Mouse (Mus musculus) kidney, embryonic 16.5 days (tissue): ENCODE data around the gene Nubpl. TPM values are rescaled to one million over a fixed set of nuclear protein-coding genes. Genes with fewer than 3 reads are reported as not detected.

Experiments used
- ATAC-seq: fragments of 200-750 bp; cut with Nextera tagmentation; 2 replicates; pipeline ENCODE4 v1.8.0; 2017; ENCODE audit warnings: moderate TSS enrichment; ENCODE audit not compliant: low FRiP score, low TSS enrichment
- H3K27ac ChIP-seq: fragments of 300-500 bp; sonication (generic); 2 replicates; pipeline ENCODE4 v1.5.1; 2014; ENCODE audit warnings: low read length
- H3K27me3 ChIP-seq: fragments of 300-500 bp; sonication (generic); 2 replicates; pipeline ENCODE4 v1.6.1; 2014; ENCODE audit warnings: low read length, control low read depth, mixed read lengths; ENCODE audit not compliant: insufficient read depth
- H3K36me3 ChIP-seq: fragments of 300-500 bp; sonication (generic); 2 replicates; pipeline ENCODE4 v1.6.1; 2014; ENCODE audit warnings: low read length, control low read depth, mixed read lengths; ENCODE audit not compliant: insufficient read depth
- H3K4me1 ChIP-seq: fragments of 300-500 bp; sonication (generic); 2 replicates; pipeline ENCODE4 v1.6.1; 2014; ENCODE audit warnings: low read length, control low read depth, mixed read lengths; ENCODE audit not compliant: insufficient read depth
- H3K4me2 ChIP-seq: fragments of 300-500 bp; sonication (generic); replicated peaks from 2 replicates; pipeline ENCODE4 v1.6.1; 2014; ENCODE audit warnings: low read depth, low read length
- H3K4me3 ChIP-seq: fragments of 300-500 bp; sonication (generic); 2 replicates; pipeline ENCODE4 v1.5.1; 2014; ENCODE audit warnings: mild to moderate bottlenecking, low read length
- H3K9ac ChIP-seq: fragments of 300-500 bp; sonication (generic); replicated peaks from 2 replicates; pipeline ENCODE4 v1.6.1; 2014; ENCODE audit warnings: low read length
- H3K9me3 ChIP-seq: fragments of 300-500 bp; sonication (generic); 2 replicates; pipeline ENCODE4 v1.6.1; 2016; ENCODE audit warnings: low read length, control low read depth
- WGBS: fragments of 180-500 bp; shearing (Covaris S2); extraction: QIAGEN DNeasy Blood & Tissue Kit; methylation state at CpG from one replicate; pipeline ENCODE4 v1.1.7; 2014; 5-methylcytosine and 5-hydroxymethylcytosine counted together
- polyA plus RNA-seq: library from polyadenylated mRNA; unstranded; fragments of >200 nt; fragmentation: Nextera tagmentation; extraction: Ambion mirVana; gene quantifications from 2 replicates; pipeline ENCODE4 v1.2.1, GENCODE M21; 2015

The Nubpl gene
- polyA plus RNA-seq, 1 experiment from 2014 or later = 16.8 TPM

DNA sequence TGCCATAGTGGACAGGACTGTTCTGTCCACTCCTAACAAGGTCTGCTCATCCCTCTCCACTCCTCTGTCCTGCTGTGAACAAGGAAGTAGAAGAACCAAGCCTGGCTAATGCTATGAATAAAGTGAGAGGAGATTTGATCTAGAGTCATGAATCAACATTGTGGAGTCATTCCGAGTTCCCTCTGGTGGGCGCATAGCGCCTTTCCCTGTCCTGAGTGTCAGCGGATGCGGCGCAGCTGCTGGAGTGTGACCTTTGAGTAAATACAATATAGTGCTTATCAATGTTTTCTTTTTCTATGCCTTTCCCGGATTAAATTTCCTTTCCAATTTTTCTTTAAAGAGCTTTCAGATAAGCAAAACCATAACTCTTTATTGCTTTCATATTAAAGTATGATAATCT is 208.8 kb downstream of the Nubpl start:
- 64% methylated on average over 7 of the region's 7 CpGs for WGBS
- Histone ChIP-seq H3K4me1 (no peaks in the 10 kb centered on the region), H3K36me3 (no peaks in the 10 kb centered on the region), H3K4me2 (no peak overlapping the region), H3K27me3 (no peaks in the 10 kb centered on the region), H3K9me3 (no peaks in the 10 kb centered on the region), H3K9ac (no peak overlapping the region), H3K4me3 (no peak overlapping the region), H3K27ac (no peak overlapping the region)
- no peak for ATAC-seq

DNA sequence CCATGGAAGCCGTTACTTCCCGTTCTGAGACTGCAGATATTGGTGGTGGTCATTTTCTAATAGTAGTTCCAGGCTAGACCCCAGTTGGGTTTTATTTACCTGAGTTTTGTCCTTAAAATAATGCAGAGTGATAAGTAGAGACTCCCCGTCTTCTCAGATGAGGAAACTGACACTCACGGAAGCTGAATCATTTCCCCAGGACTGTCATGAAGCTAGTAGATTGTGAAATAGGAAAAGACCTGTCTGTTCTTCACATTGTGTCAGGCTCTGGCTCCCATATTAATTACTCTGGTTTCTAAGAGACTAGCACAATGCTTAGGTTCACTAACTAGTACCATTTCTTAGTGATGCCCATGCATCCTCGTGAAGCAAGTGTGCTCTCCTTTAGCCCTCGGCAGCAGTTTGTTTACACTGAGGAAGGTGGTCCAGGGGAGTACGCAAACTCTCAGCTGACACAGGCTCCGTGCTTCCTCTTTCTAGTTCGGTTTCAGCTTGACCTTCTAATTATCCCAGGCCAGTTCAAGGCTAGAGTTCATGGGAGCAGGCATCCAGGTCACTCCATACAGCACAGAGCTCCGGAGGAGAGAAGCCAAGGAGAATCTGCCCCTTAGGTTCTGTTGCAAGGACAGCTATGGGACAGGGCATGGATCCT is 209.9 kb downstream of the Nubpl start:
- Histone ChIP-seq H3K4me1 (no peaks in the 10 kb centered on the region), H3K36me3 (no peaks in the 10 kb centered on the region), H3K27ac (no peak overlapping the region), H3K4me3 (no peak overlapping the region), H3K4me2 (no peak overlapping the region), H3K9ac (no peak overlapping the region), H3K9me3 (peaks cover under 1% of the 10 kb centered on the region), H3K27me3 (no peaks in the 10 kb centered on the region)
- ATAC-seq = no peak
- WGBS = 57% methylated on average over 10 of the region's 10 CpGs

DNA sequence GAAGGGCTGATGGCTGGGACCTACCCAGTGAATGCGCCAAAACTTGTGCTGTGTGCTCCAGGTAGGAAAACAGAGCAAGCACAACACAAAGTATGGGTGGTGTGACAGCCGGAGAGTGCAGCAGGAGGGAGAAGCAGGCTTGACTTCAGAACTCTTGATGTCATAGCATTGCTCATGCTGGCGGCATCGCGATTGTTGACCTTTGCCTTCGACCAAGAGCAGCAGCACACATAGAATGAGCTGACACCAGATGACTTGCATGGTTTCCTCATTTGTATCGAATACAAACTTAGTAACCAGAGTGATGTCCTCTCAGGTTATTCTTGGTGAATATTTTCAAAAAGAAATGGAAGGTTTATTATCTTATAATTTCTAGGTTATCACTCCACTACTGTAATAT is 211.1 kb downstream of the Nubpl start:
- H3K4me2 ChIP-seq = no peak overlapping the region
- no peak overlapping the region for H3K9ac ChIP-seq
- H3K4me3 ChIP-seq = no peak overlapping the region
- peaks cover 11% of the 10 kb centered on the region for H3K9me3 ChIP-seq
- ATAC-seq = no peak
- 87% methylated on average over 7 of the region's 7 CpGs for WGBS
- no peaks in the 10 kb centered on the region for H3K4me1 ChIP-seq
- no peaks in the 10 kb centered on the region for H3K27me3 ChIP-seq
- H3K27ac ChIP-seq = no peak overlapping the region
- H3K36me3 ChIP-seq = no peaks in the 10 kb centered on the region

DNA sequence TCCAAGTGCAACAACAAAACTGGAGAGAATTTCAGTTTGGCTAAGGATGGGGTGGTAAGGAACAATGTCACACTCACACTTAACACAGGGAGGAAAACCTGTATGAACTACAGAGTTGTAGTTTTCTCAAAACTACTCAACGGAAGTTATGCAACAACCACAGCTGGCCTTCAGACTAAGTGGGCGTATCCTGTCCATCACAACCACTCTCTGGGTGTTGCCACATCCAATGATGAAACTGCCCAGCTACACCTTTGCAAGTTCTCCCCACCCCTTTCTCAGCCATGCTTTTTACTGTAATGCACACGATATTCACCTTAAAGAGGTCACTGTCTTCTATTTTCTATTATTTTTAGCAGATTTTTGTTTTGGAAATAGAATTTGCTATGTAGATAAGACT is 217.3 kb downstream of the Nubpl start:
- no peak overlapping the region for H3K9ac ChIP-seq
- no peaks in the 10 kb centered on the region for H3K27me3 ChIP-seq
- H3K4me2 ChIP-seq = no peak overlapping the region
- WGBS = 93% methylated on average over 3 of the region's 3 CpGs
- H3K27ac ChIP-seq = no peak overlapping the region
- ATAC-seq = no peak
- H3K4me1 ChIP-seq = 0 out of 2 replicates have a peak, but pooled peaks cover 2% of the 10 kb centered on the region
- H3K9me3 ChIP-seq = peaks cover 11% of the 10 kb centered on the region
- H3K36me3 ChIP-seq = no peaks in the 10 kb centered on the region
- H3K4me3 ChIP-seq = no peak overlapping the region

DNA sequence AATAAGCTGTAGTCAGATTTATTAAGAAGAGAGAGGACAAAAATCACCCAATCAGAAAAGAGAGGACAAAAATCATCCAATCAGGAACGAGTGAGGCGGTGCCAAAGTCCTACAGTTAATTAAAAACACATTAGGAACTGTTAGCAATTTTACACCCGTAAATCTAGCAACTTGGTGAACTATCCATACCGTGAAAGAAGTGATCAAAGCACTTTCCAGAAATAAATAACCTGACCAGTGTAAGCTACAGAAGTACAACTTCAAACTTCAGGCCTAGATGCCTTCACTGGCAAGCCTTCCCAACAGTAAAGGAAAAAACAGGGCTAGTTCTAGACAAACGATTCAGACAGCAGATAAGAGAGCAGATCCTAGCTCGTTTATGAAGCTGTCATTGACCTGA is 220.1 kb downstream of the Nubpl start:
- H3K4me1 ChIP-seq = 0 out of 2 replicates have a peak, but pooled peaks cover 2% of the 10 kb centered on the region
- no peak overlapping the region for H3K27ac ChIP-seq
- no peaks in the 10 kb centered on the region for H3K27me3 ChIP-seq
- WGBS = 49% methylated on average over 6 of the region's 6 CpGs
- no peak overlapping the region for H3K4me3 ChIP-seq
- no peaks in the 10 kb centered on the region for H3K36me3 ChIP-seq
- no peak overlapping the region for H3K4me2 ChIP-seq
- no peak for ATAC-seq
- H3K9ac ChIP-seq = no peak overlapping the region
- H3K9me3 ChIP-seq = peaks cover 8% of the 10 kb centered on the region

DNA sequence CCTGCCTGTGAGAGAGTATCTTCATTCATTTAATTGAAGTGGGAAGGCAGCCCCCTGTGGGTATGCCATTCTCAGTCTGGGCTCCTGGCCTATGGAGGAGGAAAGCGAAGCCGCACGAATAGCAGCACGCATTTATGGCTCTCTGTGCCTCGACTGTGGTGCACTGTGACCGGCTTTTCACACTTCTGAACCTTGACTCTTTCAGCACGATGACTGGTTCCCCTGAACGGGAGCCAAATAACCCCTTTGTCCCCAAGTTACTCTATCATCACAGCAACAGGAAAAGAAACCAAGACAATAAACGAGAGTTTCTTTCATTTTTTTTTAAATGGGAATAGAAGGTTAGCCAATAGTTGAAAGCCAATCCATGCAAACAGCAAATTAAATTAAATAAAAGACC is 220.9 kb downstream of the Nubpl start:
- Histone ChIP-seq H3K36me3 (no peaks in the 10 kb centered on the region), H3K9me3 (no peaks in the 10 kb centered on the region), H3K27ac (no peak overlapping the region), H3K4me2 (no peak overlapping the region), H3K4me3 (no peak overlapping the region), H3K4me1 (0 out of 2 replicates have a peak, but pooled peaks cover 2% of the 10 kb centered on the region), H3K27me3 (no peaks in the 10 kb centered on the region), H3K9ac (no peak overlapping the region)
- 54% methylated on average over 9 of the region's 9 CpGs for WGBS
- no peak for ATAC-seq

DNA sequence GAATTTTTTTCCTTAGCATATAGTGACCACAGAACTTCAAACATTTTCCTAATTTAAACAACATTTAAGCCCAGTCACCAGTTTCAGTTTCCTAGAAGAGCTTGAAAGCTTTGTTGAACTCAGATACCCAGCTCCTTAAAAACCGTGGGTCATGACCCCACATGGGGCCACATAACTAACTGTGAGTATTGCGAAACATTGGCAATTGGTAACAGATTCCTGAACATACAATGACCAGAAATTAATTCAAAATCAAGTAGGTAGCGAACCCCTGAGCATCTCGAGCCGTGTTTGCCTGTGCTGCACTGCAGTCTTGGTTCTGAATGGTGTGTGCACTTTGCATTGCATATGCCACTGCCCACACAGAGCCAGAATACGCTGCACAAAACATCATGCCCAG is 221.6 kb downstream of the Nubpl start:
- H3K9ac ChIP-seq = no peak overlapping the region

DNA sequence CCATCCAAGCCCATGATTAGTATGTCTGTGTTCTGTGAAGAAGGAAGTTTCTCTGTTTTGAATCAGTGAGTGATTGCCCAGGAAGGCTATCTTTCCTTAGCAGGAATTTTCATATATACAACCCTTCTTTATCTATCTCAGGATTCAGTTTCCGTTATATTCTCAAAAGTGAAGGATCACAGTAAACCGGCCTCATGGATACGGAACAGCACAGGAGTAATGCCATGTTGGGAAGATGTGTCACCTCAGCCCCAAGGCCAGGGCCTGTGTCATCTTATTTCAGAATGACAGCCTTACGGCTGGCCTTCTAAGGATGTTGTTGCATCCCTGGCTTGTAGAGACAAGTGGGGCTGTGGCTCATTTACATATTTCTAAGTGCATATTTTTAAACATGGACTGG is 231.0 kb downstream of the Nubpl start:
- H3K9ac ChIP-seq = no peak overlapping the region
- H3K4me2 ChIP-seq = no peak overlapping the region
- WGBS = 92% methylated on average over 4 of the region's 4 CpGs
- H3K4me1 ChIP-seq = 0 out of 2 replicates have a peak, but pooled peaks cover 3% of the 10 kb centered on the region
- H3K9me3 ChIP-seq = no peaks in the 10 kb centered on the region
- no peaks in the 10 kb centered on the region for H3K27me3 ChIP-seq
- no peaks in the 10 kb centered on the region for H3K36me3 ChIP-seq
- ATAC-seq = no peak
- H3K4me3 ChIP-seq = no peak overlapping the region
- no peak overlapping the region for H3K27ac ChIP-seq

More for the DNA sequence above, 221.6 kb downstream of the Nubpl start:
- ATAC-seq = no peak
- H3K4me3 ChIP-seq = no peak overlapping the region
- no peaks in the 10 kb centered on the region for H3K9me3 ChIP-seq
- no peaks in the 10 kb centered on the region for H3K36me3 ChIP-seq
- H3K27ac ChIP-seq = no peak overlapping the region
- WGBS = 89% methylated on average over 6 of the region's 6 CpGs
- H3K4me1 ChIP-seq = 0 out of 2 replicates have a peak, but pooled peaks cover 2% of the 10 kb centered on the region
- no peak overlapping the region for H3K4me2 ChIP-seq
- H3K27me3 ChIP-seq = no peaks in the 10 kb centered on the region

DNA sequence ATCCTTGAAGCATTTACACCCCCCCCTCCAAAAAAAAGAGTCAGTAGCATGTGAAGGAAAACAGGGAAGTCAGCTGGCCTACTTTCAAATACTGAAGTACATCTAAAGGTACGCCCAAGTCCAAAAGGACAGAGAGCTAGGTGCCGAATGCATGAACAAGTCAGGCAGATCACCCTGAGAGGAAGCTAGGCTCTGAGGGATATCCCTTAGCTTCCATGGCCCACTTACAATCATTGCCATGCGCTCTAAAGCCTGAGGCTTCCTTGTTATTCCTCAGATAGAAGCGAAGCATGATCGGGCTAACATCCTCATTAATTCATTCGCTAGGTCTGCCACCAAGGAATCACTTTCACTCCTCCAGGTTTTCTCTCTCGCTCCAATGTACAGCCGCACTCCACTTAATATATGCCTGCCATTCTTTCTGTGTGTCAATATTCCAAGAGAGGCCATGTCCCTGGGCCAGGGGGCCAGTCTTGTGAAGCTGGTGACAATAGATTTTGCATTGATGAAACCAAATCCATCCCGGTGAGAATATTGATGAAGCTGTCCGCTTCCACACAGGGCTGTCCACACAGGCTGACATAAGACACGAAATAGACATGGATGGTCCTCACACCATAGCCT is 237.7 kb downstream of the Nubpl start:
- Histone ChIP-seq H3K27me3 (no peaks in the 10 kb centered on the region), H3K4me2 (no peak overlapping the region), H3K36me3 (no peaks in the 10 kb centered on the region), H3K4me3 (no peak overlapping the region), H3K9ac (no peak overlapping the region), H3K9me3 (no peaks in the 10 kb centered on the region), H3K27ac (no peak overlapping the region), H3K4me1 (peaks cover 8% of the 10 kb centered on the region; the same call in 1 of the 2 replicates)
- WGBS = 81% methylated on average over 11 of the region's 11 CpGs
- ATAC-seq = no peak

DNA sequence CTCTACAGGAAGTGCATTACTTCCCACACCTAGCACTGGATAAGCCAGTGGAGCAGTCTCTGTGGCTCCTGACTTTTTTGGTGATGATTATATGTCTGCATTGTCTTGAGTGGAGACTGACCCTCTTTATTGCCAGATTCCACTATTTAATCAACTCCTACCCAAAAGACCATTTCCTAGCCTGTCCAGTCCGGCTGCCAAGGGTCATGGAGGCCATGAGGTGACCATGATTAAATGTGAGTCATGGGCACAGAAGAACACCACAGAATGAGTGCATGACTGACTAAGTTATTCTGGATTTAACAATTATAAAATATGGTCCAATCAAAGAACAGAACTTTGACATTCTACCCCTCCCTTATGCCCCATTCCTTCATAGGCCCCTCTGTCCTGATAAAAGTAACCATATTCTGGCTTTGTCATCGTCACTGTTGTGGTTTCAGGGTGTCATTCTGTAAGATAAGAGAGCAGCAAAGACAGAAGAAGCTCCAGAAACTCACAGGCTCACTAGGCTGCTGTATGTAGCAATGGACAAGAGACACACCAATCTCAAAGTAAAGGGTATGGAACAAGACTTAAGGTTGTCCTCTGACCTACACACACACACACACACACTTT is 240.7 kb downstream of the Nubpl start:
- H3K4me2 ChIP-seq = no peak overlapping the region
- H3K4me3 ChIP-seq = no peak overlapping the region
- ATAC-seq = no peak
- H3K36me3 ChIP-seq = no peaks in the 10 kb centered on the region
- no peak overlapping the region for H3K9ac ChIP-seq
- H3K27me3 ChIP-seq = no peaks in the 10 kb centered on the region
- peaks cover 8% of the 10 kb centered on the region; the same call in 1 of the 2 replicates for H3K4me1 ChIP-seq
- WGBS = 69% methylated on average over 2 of the region's 2 CpGs
- no peak overlapping the region for H3K27ac ChIP-seq
- no peaks in the 10 kb centered on the region for H3K9me3 ChIP-seq
